Mouse (Mus musculus) monocyte, adult 5-6 weeks (primary cell): ENCODE results near the gene Paqr4. TPM values are rescaled to one million over a fixed set of nuclear protein-coding genes. Genes with fewer than 3 reads are reported as not detected.

Experiments used
- ATAC-seq: fragments of 153-309, 156-312 bp; replicated peaks from 2 replicates; pipeline ENCODE4 v1.8.0; 2017; ENCODE audit warnings: mild to moderate bottlenecking; ENCODE audit not compliant: low TSS enrichment, insufficient number of reproducible peaks, severe bottlenecking, poor library complexity, low FRiP score
- total RNA-seq: library from RNA; stranded (forward); fragments of 200-1000, 200-491, 200-594 nt; gene quantifications from 3 replicates; pipeline ENCODE4 v1.2.3, GENCODE M21; 2017

Paqr4 gene
- total RNA-seq, 1 experiment from 2014 or later: 0.38 TPM

DNA sequence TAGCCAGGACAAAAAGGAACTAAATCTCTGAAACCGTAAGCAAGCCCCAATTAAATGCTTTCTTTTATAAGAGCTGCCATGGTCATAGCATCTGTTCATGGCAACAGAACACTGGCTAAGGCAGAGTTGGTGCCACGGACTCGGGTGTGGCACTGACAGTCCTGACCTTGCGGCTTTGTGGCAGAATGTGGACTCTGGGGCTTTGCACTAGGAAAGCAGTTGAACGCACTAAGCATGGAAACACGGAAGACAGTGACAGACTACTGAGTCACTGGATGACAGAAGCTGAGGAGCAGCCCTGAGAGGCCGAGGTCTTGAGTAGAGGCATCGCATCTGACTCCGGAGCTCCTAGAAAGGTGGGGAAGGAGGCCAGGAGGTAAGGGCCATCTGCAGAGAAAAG is 16.9 kb upstream of the Paqr4 start:
- no peak for ATAC-seq

DNA sequence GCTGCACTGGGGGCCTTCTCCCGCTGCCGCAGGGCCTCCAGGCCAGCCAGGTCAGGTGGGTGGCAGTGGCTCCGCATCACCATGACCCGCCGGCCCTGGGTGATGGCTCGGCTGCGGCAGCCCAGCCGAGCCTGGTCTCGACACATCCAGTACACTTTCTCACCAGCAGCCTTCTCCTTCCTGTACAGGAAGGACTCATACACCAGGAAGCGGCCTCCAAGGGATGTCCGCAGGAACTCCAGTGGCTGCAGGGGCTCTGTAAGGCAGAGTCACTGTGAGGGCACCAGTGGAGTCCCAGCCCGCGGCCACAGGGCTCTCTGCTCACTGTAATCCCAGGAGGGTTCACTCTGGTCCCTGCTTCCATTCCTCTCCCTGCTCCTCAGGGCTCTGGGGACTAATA is 15.0 kb upstream of the Paqr4 start:
- ATAC-seq: no peak

DNA sequence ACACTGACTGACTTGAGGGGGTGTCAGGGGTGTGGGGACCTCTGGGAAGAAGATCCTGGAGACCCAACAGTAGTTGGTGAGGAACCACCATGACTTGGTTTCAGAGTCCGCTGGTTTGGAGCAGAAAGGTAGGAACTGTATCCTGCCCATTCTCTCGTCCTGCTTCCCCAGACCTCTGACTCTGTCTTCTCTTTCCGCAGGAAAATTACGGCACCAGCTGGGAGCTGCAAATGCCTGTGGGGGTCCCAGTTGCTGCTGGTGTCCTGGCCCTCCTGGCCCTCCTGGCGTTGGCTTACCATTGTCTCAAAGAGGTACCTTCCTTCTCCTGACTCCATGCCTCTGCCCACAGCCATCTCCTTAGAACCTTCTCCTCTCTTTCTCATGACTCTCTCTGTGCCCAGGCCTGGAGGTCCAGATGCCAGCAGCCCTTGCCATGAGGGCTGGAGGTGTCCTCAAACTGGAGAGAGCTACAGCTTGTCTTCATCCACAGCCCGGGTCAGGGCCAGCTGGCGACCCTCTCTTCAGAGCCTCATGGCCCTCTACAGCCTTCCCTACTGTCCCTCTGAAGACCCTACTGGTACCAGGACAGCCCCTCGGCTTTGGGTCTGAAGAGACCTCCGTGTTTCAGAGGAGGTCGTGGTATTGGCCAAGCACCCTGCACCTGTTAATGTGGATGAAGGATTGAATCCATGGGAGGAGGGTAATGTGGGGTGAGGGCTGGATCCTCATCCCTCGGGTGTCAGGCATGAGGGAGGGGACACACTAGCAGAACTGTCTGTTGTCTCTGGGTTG is 8.9 kb upstream of the Paqr4 start:
- no peak for ATAC-seq

DNA sequence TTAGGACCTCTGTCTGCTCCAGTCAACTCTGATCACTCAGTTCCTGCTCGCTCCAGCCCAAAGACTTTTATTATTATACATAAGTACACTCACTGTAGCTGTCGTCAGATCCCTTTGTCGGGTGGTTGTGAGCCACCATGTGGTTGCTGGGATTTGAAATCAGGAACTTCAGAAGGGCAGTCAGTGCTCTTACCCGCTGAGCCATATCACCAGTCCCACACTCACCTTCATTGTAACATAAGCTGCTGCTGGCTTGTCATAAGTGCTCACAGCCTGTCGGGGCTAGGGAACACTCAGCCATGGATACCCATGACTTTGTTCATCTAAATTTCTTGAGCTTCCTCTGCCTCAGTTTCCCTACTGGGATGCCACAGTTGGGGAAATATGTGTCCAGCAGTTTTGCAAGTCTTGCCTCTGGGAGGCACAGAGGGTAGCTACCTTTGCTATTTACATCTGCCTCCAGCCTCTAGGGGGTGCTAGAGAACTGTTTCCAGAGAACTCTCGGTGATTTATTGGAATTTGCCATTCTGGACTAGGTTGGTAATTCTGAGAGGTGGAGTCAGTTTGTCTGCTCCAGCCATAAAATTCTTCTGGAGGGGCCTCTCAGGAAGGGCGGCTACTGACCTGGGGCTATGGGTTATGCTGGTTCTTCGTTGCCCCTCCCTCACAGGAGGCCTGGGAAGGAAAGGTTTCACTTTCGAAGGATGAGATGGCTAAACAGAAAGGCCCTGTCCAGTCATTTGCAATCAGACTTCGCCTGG is 8.1 kb upstream of the Paqr4 start:
- peak; percentile 11; the same call in 1 of the 2 replicates for ATAC-seq

DNA sequence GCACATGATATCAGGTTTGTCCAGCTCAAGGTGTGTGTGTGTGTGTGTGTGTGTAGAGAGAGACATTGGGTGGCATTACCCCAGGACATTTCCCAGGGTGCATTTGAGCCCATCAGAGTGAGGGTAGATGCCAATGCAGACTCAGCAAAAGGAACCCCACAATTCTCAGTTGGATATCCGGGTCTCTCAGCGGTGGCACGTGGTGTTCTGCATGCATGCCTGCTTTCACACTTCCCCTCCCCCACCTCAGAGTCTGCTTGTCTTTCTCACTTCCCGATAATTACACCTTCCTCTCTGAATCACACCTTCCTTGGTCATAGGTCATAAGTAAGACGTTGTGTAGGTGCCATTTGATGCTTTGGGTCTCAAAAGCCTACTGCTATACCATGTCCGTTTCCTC is 7.4 kb upstream of the Paqr4 start:
- peak; percentile 20; the same call in 1 of the 2 replicates for ATAC-seq

DNA sequence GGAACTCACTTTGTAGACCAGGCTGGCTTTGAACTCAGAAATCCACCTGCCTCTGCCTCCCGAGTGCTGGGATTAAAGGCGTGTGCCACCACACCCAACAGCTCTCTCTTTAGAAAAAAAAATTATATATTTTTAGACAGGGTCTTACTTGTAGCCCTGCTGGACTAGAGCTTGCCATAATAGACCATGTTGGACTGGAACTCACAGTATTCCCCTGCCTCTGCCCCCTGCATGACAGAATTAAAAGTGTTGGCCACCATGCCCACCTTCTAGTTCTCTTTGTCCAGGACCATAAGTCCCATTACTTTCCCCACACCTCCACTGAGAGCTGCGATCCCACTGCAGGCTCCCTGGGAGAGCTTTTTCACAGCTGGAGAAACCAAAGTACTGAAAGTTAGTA is 6.8 kb upstream of the Paqr4 start:
- no peak for ATAC-seq

DNA sequence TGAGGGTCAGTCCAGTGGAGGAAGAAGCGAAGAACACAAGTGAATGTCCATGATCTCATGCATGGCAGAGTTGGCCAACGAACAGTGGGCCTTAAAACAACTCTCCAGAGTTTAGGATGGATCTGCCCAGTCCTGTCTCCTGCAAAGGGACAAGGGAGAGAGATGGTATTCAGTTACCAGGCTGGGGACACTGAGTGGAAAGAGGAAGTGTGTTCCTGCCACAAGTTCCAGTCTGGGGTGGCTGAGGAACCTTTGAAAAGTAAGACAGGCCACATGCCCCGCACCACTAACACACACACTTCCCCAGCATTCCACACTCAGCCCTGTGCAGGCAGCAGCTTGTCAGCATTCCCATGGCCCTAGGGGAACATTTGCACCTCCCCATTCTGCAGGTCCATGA is 6.1 kb upstream of the Paqr4 start:
- ATAC-seq: 0 out of 2 replicates have a peak, but pooled peaks have one; percentile 7

DNA sequence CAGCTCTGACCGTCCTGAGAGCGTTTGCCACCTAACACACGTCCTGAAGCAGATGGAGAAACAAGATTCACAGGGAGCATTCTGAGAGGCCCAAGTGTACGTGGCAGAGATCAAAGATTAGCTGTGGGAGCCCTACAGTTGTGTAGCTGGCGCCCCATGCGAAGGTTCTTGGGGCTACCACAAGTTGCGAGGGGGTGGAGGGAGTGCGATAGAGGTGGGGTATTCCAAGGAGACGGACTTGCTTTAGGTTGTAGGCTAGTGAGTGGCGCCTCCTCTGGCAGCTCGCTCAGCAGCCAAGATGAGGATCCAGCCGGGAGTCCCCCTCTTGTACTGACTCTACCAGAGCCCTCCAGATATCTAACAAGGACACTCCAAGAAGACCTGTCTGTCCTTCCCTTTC is 5.6 kb upstream of the Paqr4 start:
- no peak for ATAC-seq

DNA sequence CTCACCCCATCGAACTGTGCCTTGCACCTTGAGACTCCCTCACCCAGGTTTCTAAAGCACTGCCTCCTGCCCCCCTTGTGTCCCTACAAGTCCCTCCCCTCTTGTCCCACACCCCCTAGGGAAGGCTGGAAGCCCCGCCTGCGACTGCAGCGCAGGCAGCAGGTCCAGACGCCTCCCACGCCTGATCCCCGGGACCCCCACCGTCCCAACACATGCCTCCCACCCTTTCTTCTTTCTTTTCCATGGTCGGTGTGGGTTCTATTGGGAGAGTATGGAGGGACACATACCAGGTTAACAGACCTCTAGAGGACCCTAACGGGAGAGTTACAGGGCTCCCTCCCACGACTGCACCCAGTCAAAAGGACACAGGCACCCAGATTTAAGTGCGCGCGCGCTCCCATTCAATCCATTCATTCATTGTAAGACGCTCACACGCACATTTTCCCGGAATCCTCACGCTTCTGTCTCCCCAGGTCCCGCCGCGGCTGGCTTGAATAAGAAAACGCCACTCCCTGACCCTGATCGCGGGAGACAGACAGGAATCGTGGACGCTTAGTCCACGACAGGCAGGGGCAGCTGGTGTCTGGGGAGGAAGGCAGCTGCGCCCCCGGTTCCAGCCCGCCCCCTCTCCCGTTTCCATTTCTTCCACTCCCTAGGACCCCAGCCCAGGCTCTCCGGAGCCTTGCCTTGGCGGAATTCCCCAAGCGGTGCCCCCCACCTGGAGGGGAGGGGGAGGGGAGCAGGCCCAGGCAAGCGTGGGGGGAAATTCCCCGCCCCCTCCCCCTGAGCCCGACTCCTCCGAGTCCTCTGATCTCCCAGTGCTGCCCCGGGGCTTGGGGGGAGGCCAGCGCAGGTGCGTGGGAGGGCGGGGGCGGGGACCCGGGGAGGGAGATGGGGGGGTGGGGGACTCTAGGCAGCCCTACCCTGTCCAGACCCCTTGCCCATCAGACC is 4.9 kb upstream of the Paqr4 start, which contains the start of gene Kremen2:
Gene Kremen2 (minus strand): TSS at position 533 of the 951 bp plus-strand sequence.
- no peak for ATAC-seq

DNA sequence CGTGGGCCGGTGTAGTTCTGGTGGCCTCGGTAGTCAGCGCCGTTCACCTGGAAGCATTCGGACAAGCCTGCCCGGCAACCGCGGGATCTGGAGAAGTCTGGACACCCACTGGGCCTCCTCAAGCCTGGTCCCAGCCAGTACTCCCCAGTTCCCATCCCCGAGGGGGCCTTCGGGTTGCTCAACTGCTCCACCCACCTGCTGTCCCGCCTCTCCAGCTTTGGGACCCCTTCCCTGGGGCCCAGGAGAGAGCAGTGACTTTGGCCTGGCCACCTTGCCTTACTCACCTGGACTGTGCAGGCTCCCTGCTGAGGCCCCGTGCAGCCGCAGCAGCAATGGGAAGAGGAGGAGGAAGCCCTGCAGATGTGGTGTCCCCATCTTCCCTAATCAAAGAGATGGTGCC is 4.0 kb upstream of the Paqr4 start:
- no peak for ATAC-seq

DNA sequence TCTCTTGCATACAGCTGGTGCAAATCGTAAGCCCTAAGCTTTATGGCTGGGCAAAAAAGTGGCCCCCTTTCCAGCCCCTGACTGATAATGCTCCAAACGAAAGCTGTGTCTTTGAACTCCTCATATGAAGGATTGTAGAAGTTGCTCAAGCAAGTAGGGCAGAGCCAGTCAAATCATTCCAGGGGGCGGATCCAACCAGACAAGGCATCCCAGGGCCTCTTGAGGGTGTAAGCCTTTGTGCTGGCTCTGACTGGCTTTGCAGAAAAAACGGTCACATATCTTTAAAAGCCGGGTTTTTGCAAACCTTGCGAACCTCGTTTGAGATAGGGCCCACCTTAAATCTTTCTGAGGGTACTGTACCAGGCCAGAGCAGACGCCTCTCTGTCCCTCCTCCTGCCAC is 3.4 kb upstream of the Paqr4 start:
- no peak for ATAC-seq

DNA sequence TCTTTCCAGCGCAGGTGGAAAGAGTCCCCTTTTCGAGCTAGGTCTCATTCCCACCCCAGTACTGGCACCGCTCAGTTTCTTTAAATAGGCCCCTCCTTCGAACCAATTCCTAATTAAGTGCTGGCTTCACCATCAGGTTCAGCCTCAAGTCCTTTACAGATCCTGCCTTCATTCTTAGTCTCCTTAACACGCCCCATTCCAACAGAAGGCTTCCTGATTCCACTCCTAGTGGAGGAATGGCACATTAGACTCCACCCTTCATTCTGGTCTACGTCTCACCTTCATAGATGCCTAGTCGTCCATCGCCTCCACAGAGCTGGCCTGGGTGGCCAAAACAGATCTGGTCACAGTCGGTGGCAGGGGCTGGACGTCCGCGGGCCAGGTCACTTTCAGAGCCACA is 2.3 kb upstream of the Paqr4 start:
- ATAC-seq: no peak

DNA sequence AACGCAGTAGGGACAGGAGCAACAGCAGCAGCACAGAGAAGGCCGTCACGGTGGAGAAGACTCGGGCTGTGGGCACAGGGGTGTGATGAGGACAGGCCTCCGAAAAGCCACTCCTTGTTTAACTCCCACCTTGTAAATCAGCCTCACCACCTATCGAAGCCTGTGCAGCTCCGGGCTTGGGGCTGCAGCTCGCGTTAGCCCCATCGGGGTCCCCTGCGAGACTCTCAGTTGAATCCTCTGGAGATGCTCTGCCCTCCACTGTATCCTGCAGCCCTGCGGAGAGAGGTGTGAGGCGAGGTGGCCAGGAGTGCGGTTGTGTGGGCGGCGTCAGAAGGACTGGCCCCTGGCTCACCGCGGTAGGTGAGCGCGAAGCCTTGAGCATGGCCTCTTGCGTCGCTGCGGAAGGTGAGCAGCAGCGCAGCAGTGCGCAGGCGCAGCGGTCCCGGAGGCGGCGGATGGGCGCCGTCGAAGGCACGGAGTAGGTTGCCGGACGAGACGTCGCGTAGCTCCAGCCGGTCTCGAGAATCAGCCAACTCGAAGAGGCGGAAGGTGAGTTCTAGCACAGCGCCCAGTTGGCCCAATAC is 1.6 kb upstream of the Paqr4 start:
- no peak for ATAC-seq

DNA sequence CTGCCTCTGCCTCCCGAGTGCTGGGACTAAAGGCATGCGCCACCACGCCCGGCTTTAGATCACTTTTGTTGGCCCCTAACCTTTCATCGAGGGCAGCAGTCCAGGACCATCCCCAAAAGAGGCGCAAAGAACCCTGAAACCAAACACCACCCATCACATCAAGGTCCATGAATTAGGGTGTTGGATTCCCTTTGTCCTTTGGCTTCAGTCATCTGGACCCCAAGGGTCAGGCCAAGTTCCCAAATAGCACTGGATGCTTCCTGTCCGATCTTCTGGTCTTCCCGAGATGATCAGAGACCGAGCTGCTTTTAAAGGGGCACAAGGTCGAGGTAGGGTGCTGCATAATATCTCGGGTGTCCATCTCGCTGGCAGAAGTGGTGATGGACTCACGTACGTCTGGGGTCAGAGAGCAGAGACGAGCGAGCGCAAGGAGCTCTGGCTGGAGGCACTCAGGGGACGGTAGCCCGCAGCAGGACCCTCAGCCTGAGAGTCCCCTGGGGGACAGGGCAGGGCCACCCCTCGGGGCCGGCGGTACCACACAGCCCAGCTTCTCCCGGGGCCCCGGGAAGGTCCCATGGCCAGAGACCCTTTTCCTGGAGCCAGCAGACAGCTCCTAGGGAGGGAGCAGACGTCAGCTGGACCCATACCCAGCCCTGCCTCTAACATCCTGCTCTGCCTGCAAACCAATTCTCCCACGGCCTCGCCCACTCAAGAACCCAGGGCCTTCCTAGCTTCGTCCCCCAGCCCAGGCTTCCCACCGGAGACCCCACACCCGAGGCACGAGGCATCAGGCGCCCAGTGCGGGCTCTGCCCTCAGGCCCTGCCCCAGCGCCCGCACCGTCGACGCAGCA is 917 bp upstream of the Paqr4 start:
- no peak for ATAC-seq

DNA sequence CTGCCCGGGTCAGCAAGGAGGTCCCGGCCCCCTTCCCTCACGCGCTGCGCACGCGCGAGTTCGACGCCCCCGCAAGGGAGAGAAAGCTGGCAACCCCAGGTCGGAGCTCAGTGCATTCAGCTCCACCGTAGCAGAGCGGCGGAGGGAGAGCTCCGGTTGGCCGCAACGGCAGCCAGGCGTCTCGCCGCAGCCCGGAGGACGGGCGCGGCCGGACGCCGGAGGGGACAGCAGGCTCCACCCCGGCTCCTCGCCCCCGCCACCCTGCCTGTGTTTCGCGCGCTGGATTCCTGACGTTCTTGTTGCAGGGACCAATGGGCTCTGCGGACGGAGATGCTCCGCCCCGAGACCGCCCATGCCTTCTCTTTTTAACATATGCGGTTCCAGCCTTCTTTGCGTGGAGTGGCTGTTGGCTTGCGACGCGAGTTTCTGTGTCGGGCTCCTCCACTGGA is 507 bp downstream of the Paqr4 start:
- ATAC-seq: peak; percentile 73

DNA sequence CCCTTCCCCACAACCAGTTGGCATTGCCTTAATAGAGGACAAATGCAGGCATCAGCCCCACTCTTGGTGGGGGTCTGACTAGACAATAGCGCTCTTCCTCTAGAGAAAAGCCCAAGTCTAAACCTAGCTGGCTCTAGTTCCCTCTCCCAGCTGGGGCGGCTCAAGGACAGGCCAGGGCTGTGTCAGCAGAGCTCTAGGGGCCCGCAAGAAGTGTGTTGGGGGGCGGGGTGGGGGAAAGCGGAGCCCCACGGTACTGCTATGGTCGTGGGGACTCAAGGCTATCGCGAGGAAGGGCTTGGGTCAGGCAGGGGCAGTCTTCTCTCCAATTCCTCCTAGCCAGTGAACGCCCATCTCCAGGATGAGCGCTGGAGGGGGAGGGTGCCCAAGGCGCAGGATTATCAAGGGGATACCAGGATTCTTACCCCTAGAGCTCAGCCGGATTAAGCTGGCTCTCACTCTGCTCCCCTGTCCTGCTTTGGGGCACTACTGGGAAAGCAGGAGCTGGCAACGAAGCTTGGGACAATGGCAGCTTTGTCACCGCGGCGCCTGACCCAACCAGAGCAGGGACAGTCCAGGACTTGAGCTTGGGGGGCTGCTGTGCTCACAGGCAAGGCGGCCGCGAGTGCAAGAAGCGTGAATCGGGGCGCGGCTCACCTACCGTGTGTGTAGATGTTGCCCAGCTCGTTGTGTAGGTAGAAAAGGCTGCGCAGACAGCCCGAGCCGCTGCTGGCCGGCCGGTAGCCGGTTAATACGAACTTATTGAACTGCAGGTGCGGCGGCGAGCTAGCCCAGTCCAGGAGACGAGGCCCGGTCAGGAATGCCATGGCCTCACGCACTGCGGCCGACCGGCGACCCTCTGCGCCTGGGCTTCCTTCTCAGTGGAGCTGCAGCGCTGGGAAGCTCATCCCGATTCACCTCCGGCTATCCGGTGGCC is 1.2 kb downstream of the Paqr4 start:
- ATAC-seq: no peak

DNA sequence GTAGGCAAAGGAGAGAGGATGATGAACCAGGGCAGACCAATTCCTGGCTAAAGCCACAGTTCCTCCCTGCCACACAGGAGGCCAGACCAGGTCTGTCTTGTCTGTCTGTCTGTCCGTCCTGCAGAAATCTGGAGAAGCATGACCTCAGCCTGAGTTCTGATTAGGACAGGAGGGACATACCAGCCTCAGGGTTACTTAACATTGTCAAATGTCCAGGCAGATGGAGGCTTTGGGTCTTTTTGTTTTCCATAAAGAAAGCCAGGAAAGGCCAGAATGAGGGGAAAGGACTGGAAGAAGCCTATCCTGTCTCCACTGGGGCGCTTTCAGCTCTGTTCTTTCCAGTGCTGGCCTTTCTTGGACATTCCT is 1.8 kb downstream of the Paqr4 start:
- no peak for ATAC-seq
